Mouse (Mus musculus): ENCODE measurements around the gene Chrm4. TPM values are rescaled to one million over a fixed set of nuclear protein-coding genes. Genes with fewer than 3 reads are reported as not detected.

Chrm4 gene
- polyA plus RNA-seq, 1 experiment from 2014 or later: 0.57 TPM

Small RNA genes lying within 50 kb of the gene (microRNA-seq; reads per million reads assigned to microRNA genes)
- gene Mir6999: not detected

Other genes with a start within 250 kb of the Chrm4 start
- gene Atg13, start 216.7 kb upstream of the Chrm4 start, polyA plus RNA-seq (2016; fragmentation: Nextera tagmentation; extraction: Ambion mirVana): 20.5 and 22.3 TPM in 2 replicates
- 12.9 and 17.4 TPM in 2 replicates for gene Harbi1, start 216.4 kb upstream of the Chrm4 start, polyA plus RNA-seq (2016; fragmentation: Nextera tagmentation; extraction: Ambion mirVana)
- gene Ambra1, start 197.1 kb upstream of the Chrm4 start, polyA plus RNA-seq (2016; fragmentation: Nextera tagmentation; extraction: Ambion mirVana): 16.1 and 17.4 TPM in 2 replicates
- gene Mdk, start 5.0 kb downstream of the Chrm4 start, polyA plus RNA-seq (2016; fragmentation: Nextera tagmentation; extraction: Ambion mirVana): 1,001 and 1,694 TPM in 2 replicates
- 1.9 and 3.0 TPM in 2 replicates for gene Gm9821, start 18.5 kb downstream of the Chrm4 start, polyA plus RNA-seq (2016; fragmentation: Nextera tagmentation; extraction: Ambion mirVana)
- gene Dgkz, start 48.6 kb downstream of the Chrm4 start, polyA plus RNA-seq (2016; fragmentation: Nextera tagmentation; extraction: Ambion mirVana): 58.4 and 61.0 TPM in 2 replicates
- 7.2 and 8.6 TPM in 2 replicates for gene Creb3l1, start 97.3 kb downstream of the Chrm4 start, polyA plus RNA-seq (2016; fragmentation: Nextera tagmentation; extraction: Ambion mirVana)
- 20.6 and 30.3 TPM in 2 replicates for gene Phf21a, start 165.9 kb downstream of the Chrm4 start, polyA plus RNA-seq (2016; fragmentation: Nextera tagmentation; extraction: Ambion mirVana)